Mouse (Mus musculus): ENCODE measurements around the gene Fcnb. TPM values are rescaled to one million over a fixed set of nuclear protein-coding genes. Genes with fewer than 3 reads are reported as not detected.

The Fcnb gene
- polyA plus RNA-seq, 1 experiment from 2014 or later: not detected

DNA sequence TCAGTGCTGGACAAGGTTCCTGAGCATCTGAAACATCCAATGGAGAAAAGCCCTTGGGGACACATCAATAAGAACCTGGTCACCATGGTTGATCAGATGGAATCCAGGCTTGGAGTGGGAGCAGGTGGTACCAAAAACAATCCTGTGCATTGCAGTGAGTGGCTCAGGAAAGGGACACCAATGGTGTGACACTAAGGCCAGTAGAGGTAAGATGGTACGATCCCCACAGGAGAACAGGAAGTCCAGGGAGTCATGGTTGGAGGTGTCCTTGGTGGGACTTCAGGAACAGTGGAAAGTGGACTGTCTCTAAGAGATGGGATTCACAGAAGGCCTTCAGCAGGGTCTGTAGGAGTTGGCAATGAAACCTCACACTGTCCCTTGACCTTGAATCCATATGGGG is 44.2 kb downstream of the Fcnb start:
- no peaks in the 10 kb centered on the region for H3K27me3 ChIP-seq (ENCODE audit: control insufficient read depth, insufficient read depth, low read length)
- no peaks in the 10 kb centered on the region for H3K36me3 ChIP-seq (ENCODE audit: control insufficient read depth, insufficient read depth, low read length)
- H3K9me3 ChIP-seq (ENCODE audit: control insufficient read depth, low read length): no peaks in the 10 kb centered on the region
- WGBS: 89% methylated on average over 1 of the region's 1 CpGs
- H3K9ac ChIP-seq (ENCODE audit: low read length): no peak overlapping the region
- H3K4me2 ChIP-seq (ENCODE audit: low read depth): no peak overlapping the region
- H3K4me3 ChIP-seq (ENCODE audit: low read depth, low read length): no peak overlapping the region
- no peak for DNase-seq (ENCODE audit: low spot score)
- no peaks in the 10 kb centered on the region for H3K4me1 ChIP-seq (ENCODE audit: control insufficient read depth, insufficient read depth, low read length)
- ATAC-seq (ENCODE audit: insufficient read depth, low FRiP score, low TSS enrichment): no peak
- H3K27ac ChIP-seq (ENCODE audit: low read depth, low read length): no peak overlapping the region

DNA sequence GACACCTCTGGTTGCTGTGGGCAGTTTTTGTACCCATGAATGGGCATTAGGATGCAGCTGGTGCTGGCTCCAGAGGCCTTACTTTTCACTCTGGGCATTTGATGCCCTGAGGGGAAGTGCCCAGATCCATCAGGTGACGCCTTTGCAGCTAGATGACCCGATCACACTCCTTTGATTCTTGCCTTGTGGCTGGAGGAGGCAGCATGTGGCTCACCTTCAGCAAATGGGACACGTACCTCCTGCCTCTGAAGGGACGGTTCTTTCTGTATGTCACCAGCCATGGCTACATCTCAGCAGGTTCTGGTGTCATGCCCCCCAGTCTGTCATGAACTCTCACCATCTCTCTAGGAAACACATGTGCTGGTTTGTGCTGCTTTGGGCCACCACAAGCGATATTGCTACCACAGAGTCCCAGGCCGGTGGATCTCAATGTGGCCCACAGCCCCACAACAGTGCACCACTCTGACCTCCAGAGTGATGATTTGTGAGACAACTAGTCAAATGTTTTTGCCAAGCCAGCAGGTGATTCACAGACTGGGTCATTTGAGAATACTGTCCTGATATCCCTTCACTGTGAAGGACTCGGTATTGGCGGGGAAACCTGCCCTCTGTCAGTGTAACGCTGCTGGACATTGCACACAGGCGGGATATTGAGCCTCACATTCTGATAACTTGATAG is 44.9 kb downstream of the Fcnb start:
- no peak overlapping the region for H3K27ac ChIP-seq (ENCODE audit: low read depth, low read length)
- no peaks in the 10 kb centered on the region for H3K4me1 ChIP-seq (ENCODE audit: control insufficient read depth, insufficient read depth, low read length)
- H3K9me3 ChIP-seq (ENCODE audit: control insufficient read depth, low read length): no peaks in the 10 kb centered on the region
- no peak overlapping the region for H3K4me3 ChIP-seq (ENCODE audit: low read depth, low read length)
- WGBS: 90% methylated on average over 10 of the region's 10 CpGs
- H3K4me2 ChIP-seq (ENCODE audit: low read depth): no peak overlapping the region
- no peak for ATAC-seq (ENCODE audit: insufficient read depth, low FRiP score, low TSS enrichment)
- no peak for DNase-seq (ENCODE audit: low spot score)
- no peaks in the 10 kb centered on the region for H3K27me3 ChIP-seq (ENCODE audit: control insufficient read depth, insufficient read depth, low read length)
- H3K36me3 ChIP-seq (ENCODE audit: control insufficient read depth, insufficient read depth, low read length): no peaks in the 10 kb centered on the region
- H3K9ac ChIP-seq (ENCODE audit: low read length): no peak overlapping the region

GRCm38 (mm10) chr2:28038391-28039096 is 46.1 kb downstream of the Fcnb start:
- ATAC-seq (ENCODE audit: insufficient read depth, low FRiP score, low TSS enrichment) (no peak), DNase-seq (ENCODE audit: low spot score) (no peak)
- WGBS: 82% methylated on average over 14 of the region's 14 CpGs
- Histone ChIP-seq H3K27me3 (ENCODE audit: control insufficient read depth, insufficient read depth, low read length) (no peaks in the 10 kb centered on the region), H3K9ac (ENCODE audit: low read length) (no peak overlapping the region), H3K36me3 (ENCODE audit: control insufficient read depth, insufficient read depth, low read length) (no peaks in the 10 kb centered on the region), H3K27ac (ENCODE audit: low read depth, low read length) (no peak overlapping the region), H3K4me2 (ENCODE audit: low read depth) (no peak overlapping the region), H3K4me1 (ENCODE audit: control insufficient read depth, insufficient read depth, low read length) (no peaks in the 10 kb centered on the region), H3K9me3 (ENCODE audit: control insufficient read depth, low read length) (no peaks in the 10 kb centered on the region), H3K4me3 (ENCODE audit: low read depth, low read length) (no peak overlapping the region)

DNA sequence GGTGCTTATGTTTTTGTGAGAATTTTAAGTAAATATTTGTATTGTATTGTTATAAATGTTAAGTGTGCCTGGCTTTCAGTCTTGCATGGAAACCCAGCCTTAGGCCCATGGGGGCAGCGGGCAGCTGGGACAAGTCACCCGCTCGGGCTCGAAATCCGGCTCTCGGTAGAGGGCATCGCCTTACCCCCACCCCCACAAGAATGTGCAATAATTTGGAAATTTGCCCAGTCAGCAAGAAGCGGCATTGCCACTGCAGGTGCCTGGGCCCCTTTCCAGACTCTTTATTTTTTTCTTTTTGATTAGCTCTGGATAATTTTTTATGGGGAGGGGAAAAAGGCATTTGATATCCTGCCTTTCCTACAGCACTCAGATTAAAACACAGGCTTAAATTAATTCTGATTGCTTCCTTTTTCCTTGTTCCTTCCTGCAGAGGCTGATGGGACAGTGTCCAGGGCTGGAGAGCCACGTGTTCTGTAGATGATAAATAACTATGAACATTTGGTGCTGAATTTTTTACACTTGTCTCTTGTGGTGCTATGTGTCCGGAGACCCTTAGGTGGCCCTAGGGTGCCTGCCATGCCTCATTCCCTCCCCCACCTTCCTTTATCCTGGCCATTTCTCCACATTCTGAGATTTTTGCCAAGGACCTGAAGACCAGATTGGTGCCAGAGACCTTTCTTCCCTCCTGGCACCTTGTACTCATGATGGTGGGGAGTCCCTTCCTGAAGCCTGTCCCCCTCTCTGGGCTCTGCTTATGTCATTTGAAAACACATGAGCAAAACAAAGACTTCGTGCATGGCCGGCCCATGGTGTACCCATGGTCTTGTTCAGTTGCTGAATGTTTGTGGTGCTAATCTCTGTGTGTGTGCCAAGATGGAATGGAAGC is 46.9 kb downstream of the Fcnb start:
- H3K4me3 ChIP-seq (ENCODE audit: low read depth, low read length): no peak overlapping the region
- H3K9ac ChIP-seq (ENCODE audit: low read length): no peak overlapping the region
- WGBS: 86% methylated on average over 12 of the region's 12 CpGs
- DNase-seq (ENCODE audit: low spot score) (peak; percentile 5), ATAC-seq (ENCODE audit: insufficient read depth, low FRiP score, low TSS enrichment) (no peak)
- H3K9me3 ChIP-seq (ENCODE audit: control insufficient read depth, low read length): no peaks in the 10 kb centered on the region
- no peaks in the 10 kb centered on the region for H3K4me1 ChIP-seq (ENCODE audit: control insufficient read depth, insufficient read depth, low read length)
- H3K27me3 ChIP-seq (ENCODE audit: control insufficient read depth, insufficient read depth, low read length): no peaks in the 10 kb centered on the region
- H3K27ac ChIP-seq (ENCODE audit: low read depth, low read length): no peak overlapping the region
- H3K4me2 ChIP-seq (ENCODE audit: low read depth): no peak overlapping the region
- H3K36me3 ChIP-seq (ENCODE audit: control insufficient read depth, insufficient read depth, low read length): no peaks in the 10 kb centered on the region

GRCm38 (mm10) chr2:28036788-28037187 is 47.9 kb downstream of the Fcnb start:
- H3K4me3 ChIP-seq (ENCODE audit: low read depth, low read length): no peak overlapping the region
- H3K9ac ChIP-seq (ENCODE audit: low read length): no peak overlapping the region
- no peaks in the 10 kb centered on the region for H3K9me3 ChIP-seq (ENCODE audit: control insufficient read depth, low read length)
- no peaks in the 10 kb centered on the region for H3K27me3 ChIP-seq (ENCODE audit: control insufficient read depth, insufficient read depth, low read length)
- H3K27ac ChIP-seq (ENCODE audit: low read depth, low read length): no peak overlapping the region
- no peaks in the 10 kb centered on the region for H3K4me1 ChIP-seq (ENCODE audit: control insufficient read depth, insufficient read depth, low read length)
- 89% methylated on average over 13 of the region's 13 CpGs for WGBS
- DNase-seq (ENCODE audit: low spot score): peak; percentile 4
- no peaks in the 10 kb centered on the region for H3K36me3 ChIP-seq (ENCODE audit: control insufficient read depth, insufficient read depth, low read length)
- no peak for ATAC-seq (ENCODE audit: insufficient read depth, low FRiP score, low TSS enrichment)
- no peak overlapping the region for H3K4me2 ChIP-seq (ENCODE audit: low read depth)

DNA sequence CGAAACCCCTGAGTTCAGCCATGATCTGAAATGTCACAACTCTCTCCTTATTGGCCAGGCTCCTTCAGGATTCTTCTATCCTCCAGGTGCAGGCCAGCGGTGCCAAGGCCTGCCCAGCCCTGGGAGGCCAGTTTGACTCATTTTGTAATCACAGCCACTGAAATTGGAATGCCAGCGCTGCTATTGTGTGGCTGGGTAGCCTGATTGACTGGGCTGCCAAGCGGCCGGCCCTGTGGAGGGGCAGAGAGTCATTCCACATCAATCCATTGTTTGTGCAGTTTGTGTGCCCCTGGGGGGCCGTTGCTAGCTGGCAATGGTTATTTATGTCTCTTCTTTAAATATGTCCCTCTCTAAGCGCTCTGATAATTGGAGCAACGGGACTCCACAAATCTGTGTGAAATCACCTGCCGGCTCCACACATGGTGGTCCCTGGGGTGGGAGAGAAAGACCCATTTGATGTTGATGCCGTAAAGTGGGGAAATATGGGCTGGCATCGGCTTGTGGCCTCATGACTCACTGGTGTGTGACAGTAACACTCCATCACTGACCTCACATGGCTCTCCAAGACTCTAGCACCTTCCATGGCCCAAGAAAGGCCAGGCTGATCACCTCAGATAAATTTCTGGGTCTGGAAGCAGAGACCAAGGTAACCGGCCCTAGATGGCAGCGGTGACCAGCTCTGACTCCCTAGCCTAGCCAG is 50.5 kb downstream of the Fcnb start:
- Histone ChIP-seq H3K4me3 (ENCODE audit: low read depth, low read length) (no peak overlapping the region), H3K27me3 (ENCODE audit: control insufficient read depth, insufficient read depth, low read length) (no peaks in the 10 kb centered on the region), H3K27ac (ENCODE audit: low read depth, low read length) (no peak overlapping the region), H3K4me1 (ENCODE audit: control insufficient read depth, insufficient read depth, low read length) (no peaks in the 10 kb centered on the region), H3K9ac (ENCODE audit: low read length) (no peak overlapping the region), H3K36me3 (ENCODE audit: control insufficient read depth, insufficient read depth, low read length) (no peaks in the 10 kb centered on the region), H3K9me3 (ENCODE audit: control insufficient read depth, low read length) (no peaks in the 10 kb centered on the region), H3K4me2 (ENCODE audit: low read depth) (no peak overlapping the region)
- 52% methylated on average over 13 of the region's 13 CpGs for WGBS
- peak; percentile 42 for DNase-seq (ENCODE audit: low spot score)
- ATAC-seq (ENCODE audit: insufficient read depth, low FRiP score, low TSS enrichment): no peak

- Histone ChIP-seq H3K4me3 (ENCODE audit: low read depth, low read length) (no peak overlapping the region), H3K27me3 (ENCODE audit: control insufficient read depth, insufficient read depth, low read length) (no peaks in the 10 kb centered on the region), H3K9me3 (ENCODE audit: control insufficient read depth, low read length) (no peaks in the 10 kb centered on the region), H3K4me2 (ENCODE audit: low read depth) (no peak overlapping the region), H3K4me1 (ENCODE audit: control insufficient read depth, insufficient read depth, low read length) (no peaks in the 10 kb centered on the region), H3K27ac (ENCODE audit: low read depth, low read length) (no peak overlapping the region), H3K36me3 (ENCODE audit: control insufficient read depth, insufficient read depth, low read length) (no peaks in the 10 kb centered on the region), H3K9ac (ENCODE audit: low read length) (no peak overlapping the region)
- DNase-seq (ENCODE audit: low spot score) (peak; percentile 8), ATAC-seq (ENCODE audit: insufficient read depth, low FRiP score, low TSS enrichment) (no peak)
- WGBS: 95% methylated on average over 11 of the region's 11 CpGs
Measured at GRCm38 (mm10) chr2:28032469-28032868, 52.2 kb downstream of the Fcnb start.

DNA sequence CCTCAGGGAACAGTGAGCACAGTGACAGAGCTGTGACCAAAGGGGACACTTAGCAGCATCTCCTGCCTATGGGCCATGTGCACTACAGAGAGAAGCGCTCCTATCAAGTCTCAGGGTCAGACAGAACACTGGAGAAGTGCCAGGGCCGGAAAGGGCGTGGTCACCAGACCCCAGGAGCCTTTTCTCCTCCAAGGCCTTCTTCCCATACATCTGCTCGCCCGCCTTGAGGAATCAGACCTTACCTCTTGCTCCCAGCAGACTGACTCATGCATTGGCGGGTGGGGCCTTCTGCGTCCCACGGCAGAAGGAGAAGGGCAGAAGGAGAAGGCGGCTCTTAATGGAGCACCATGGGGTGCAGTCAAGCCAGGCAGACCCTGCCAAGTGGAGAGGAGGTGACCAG is 52.8 kb downstream of the Fcnb start:
- H3K4me3 ChIP-seq (ENCODE audit: low read depth, low read length): no peak overlapping the region
- no peaks in the 10 kb centered on the region for H3K36me3 ChIP-seq (ENCODE audit: control insufficient read depth, insufficient read depth, low read length)
- H3K27ac ChIP-seq (ENCODE audit: low read depth, low read length): no peak overlapping the region

More for the DNA sequence above, 52.8 kb downstream of the Fcnb start:
- DNase-seq (ENCODE audit: low spot score) (peak; percentile 9), ATAC-seq (ENCODE audit: insufficient read depth, low FRiP score, low TSS enrichment) (no peak)
- Histone ChIP-seq H3K9me3 (ENCODE audit: control insufficient read depth, low read length) (no peaks in the 10 kb centered on the region), H3K9ac (ENCODE audit: low read length) (no peak overlapping the region), H3K27me3 (ENCODE audit: control insufficient read depth, insufficient read depth, low read length) (no peaks in the 10 kb centered on the region), H3K4me1 (ENCODE audit: control insufficient read depth, insufficient read depth, low read length) (no peaks in the 10 kb centered on the region), H3K4me2 (ENCODE audit: low read depth) (no peak overlapping the region)
- WGBS: 89% methylated on average over 9 of the region's 9 CpGs

Measured in neural tube, embryonic 11.5 days (tissue).